Mouse (Mus musculus) kidney, adult 11 months (tissue): ENCODE results near the gene G430095P16Rik.

Experiments used
- DNase-seq: peaks from one replicate; pipeline ENCODE4 v3.0.0; 2022

The G430095P16Rik gene

DNA sequence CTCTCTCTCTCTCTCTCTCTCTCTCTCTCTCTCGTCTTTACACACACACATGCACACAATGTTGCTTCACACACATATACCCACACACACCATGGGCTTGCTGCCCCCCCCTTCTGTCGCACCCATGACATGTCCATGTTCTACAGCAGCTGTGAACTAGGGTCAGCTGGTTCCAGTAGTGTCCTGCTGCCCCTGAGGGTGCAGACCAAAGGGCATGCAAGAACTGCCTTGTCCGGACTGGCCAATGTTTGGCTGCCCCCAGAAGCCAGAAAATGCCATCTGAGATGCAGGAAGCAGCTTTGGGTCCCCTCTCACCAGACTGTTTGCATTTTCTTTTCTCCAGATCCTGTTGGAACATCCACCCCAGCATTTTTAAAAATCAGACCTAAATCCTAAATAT lies 49.8 kb downstream of the G430095P16Rik start:
- no peak for DNase-seq

DNA sequence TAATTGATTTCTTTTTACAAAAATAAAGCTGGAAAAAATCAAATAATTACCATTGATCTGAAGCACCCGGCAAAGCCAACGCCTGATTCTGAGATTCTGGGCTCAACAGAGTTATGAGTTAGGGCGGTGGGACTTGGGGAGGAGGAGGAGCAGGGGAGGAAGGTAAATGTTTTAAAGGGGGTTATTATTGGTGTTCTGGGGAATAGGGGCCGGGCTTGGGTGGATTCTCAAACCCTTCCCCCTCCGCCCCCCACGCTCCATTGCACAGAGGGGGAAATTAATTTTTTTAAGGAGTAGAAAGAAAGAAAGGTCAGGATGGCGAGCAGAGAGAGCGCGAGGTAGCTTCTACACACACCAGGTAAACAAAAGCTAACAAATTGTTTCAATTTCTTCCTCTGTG lies 50.5 kb downstream of the G430095P16Rik start:
- DNase-seq: no peak

DNA sequence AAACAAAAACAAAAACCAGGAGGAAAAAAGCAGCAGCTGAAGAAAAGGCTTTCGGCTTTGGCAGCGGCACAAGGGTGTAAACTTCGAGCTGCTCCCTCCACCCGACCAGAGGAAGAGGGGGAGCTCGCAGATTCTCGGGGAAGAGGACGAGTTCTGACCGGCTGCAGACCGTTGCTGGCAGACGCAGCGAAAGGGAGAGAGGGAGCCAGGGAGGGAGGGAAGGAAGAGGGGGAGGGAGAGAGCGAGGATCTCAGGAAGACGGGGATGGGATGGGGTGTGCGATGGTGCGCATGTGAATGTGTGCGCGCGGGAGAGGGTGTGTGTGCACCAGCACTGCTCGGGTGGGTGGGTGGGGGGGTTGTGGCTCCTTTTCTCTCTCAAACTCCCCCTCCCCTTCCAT lies 51.0 kb downstream of the G430095P16Rik start:
- DNase-seq: peak; percentile 70

DNA sequence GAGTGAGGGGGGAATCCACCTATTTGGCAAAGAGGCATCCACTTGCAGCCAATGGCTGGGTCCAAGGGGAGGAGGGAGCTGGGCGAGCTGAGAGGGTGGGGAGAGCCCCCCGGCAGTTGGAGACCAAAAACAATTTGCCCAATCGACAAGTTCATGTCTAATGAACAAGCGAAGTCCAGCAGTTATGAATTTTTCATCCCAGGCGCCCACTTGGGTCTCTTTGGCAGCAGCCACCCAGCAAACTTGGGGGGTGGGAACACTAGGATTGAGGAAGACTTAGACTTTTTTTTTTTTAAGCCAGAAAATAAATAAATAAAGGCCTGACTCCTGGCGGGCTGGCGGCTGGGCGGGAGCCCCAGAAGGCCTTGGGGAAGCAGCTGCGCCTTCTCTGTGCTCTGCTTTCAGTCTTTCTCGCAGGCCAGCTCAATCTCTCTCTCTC lies 51.7 kb downstream of the G430095P16Rik start:
- DNase-seq: no peak

DNA sequence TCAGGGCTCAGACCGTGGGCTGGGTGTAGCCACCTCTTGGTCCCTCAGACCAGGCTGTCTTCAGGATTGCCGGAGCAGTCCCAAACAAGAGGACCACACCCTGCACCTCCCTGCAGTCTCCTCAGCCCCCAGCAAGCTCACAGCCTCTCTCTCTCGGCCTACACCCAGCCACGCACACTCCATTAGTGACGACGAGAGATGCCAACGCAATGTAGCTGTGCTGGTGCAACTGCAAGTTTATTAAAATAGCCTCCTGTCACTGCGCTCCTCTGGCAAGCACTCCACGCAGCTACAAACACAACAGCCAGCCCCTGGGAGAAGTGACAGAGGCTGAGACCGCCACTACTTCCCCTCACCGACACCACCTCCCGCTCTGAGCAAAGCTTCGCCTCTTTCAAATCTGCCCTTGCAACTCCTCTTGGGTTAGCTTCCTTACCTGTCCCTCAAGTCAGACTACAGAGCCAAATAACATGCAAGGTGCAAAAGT lies 52.3 kb downstream of the G430095P16Rik start:
- DNase-seq: no peak

DNA sequence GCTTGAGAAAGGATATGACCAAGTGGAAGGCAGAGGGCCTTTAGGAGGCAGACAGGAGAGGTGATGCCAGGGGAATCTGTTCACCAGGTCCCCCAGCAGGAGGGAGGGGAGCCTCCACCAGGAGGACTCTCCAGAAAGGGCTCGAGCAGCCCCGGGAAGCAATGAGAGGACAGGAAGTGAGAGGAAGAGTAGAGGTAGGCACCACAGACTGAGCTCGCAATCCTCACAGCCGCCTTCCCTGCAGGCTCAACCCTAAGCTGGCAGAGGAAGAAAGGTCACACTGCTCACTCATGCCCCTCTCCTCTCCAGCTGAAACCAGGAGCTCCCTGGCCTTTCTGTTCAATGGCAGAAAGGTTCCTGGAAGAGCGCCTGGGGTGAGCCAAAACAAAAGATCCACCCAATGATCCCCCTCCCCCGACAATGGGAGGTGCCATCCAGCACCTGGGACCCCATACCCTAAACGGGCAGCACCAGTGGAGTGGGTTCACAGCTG lies 52.9 kb downstream of the G430095P16Rik start:
- DNase-seq: no peak
